ENCODE assay signal across 26 mouse cellular contexts in genomic region chr7:34991731-34992246, GRCm38 (mm10).
DNase-seq lines count a peak whose midpoint lies in the region; ATAC-seq lines count a peak whose summit lies in the region.
"Had no signal": no experiment of that assay in that cellular context is flagged by ENCODE, and none has a peak within 500 bp of the region (broad histone marks: within the 10 kb centered on the region; RNA-seq: fewer than 3 reads in every experiment).

No protein-coding gene starts in this region.

- H3K4me3 ChIP-seq in liver, embryonic 15.5 days (replicated peaks) = no peak overlapping the region
- no peak overlapping the region for H3K4me3 ChIP-seq in liver, embryonic 11.5 days (ENCODE audit: low read depth, low read length)
- no peak overlapping the region for H3K4me3 ChIP-seq in embryonic facial prominence, embryonic 10.5 days
- H3K4me3 ChIP-seq in megakaryocyte, embryonic 14.5 days (replicated peaks) = peak overlapping the region; percentile 21
- H3K4me3 ChIP-seq: embryonic facial prominence, embryonic 13.5 days; heart, embryonic 15.5 days; hindbrain, embryonic 12.5 days; limb, embryonic 13.5 days; lung, embryonic 15.5 days; midbrain, embryonic 13.5 days; neural tube, embryonic 13.5 days had no signal

- peak overlapping the region; percentile 6; the same call in 1 of the 2 replicates for H3K27ac ChIP-seq in liver, embryonic 15.5 days (replicated peaks)
- H3K27ac ChIP-seq in liver, embryonic 11.5 days (ENCODE audit: low read depth, low read length) = no peak overlapping the region
- H3K27ac ChIP-seq in embryonic facial prominence, embryonic 10.5 days (replicated peaks) = peak overlapping the region; percentile 20; the same call in 1 of the 2 replicates
- H3K27ac ChIP-seq: embryonic facial prominence, embryonic 13.5 days; heart, embryonic 15.5 days; hindbrain, embryonic 12.5 days; kidney, postnatal 0 days; limb, embryonic 13.5 days; liver, embryonic 14.5 days; lung, embryonic 15.5 days; midbrain, embryonic 13.5 days; neural tube, embryonic 13.5 days had no signal

- H3K9ac ChIP-seq in liver, embryonic 15.5 days = no peak overlapping the region
- H3K9ac ChIP-seq in liver, embryonic 11.5 days (ENCODE audit: low read depth, low read length) = no peak overlapping the region
- H3K9ac ChIP-seq: embryonic facial prominence, embryonic 13.5 days; heart, embryonic 15.5 days; hindbrain, embryonic 12.5 days; limb, embryonic 13.5 days; liver, embryonic 14.5 days; lung, embryonic 15.5 days; midbrain, embryonic 13.5 days; neural tube, embryonic 13.5 days had no signal

- H3K4me1 ChIP-seq in liver, embryonic 15.5 days (replicated peaks) = peaks cover 27% of the 10 kb centered on the region
- H3K4me1 ChIP-seq in liver, embryonic 11.5 days (replicated peaks; ENCODE audit: control insufficient read depth, insufficient read depth, low read length) = 0 out of 2 replicates have a peak, but pooled peaks cover 2% of the 10 kb centered on the region
- peaks cover 21% of the 10 kb centered on the region for H3K4me1 ChIP-seq in embryonic facial prominence, embryonic 10.5 days
- H3K4me1 ChIP-seq in megakaryocyte, embryonic 14.5 days = peaks cover 41% of the 10 kb centered on the region
- H3K4me1 ChIP-seq: lung, embryonic 15.5 days had no signal

- no peaks in the 10 kb centered on the region for H3K9me3 ChIP-seq in liver, embryonic 15.5 days (replicated peaks)
- no peaks in the 10 kb centered on the region for H3K9me3 ChIP-seq in liver, embryonic 11.5 days (ENCODE audit: control insufficient read depth, low read length)
- H3K9me3 ChIP-seq in embryonic facial prominence, embryonic 10.5 days = no peaks in the 10 kb centered on the region
- H3K9me3 ChIP-seq in megakaryocyte, embryonic 14.5 days = peaks cover 7% of the 10 kb centered on the region
- H3K9me3 ChIP-seq: embryonic facial prominence, embryonic 13.5 days; heart, embryonic 15.5 days; hindbrain, embryonic 12.5 days; limb, embryonic 13.5 days; lung, embryonic 15.5 days; midbrain, embryonic 13.5 days; neural tube, embryonic 13.5 days had no signal

- H3K36me3 ChIP-seq in liver, embryonic 15.5 days (replicated peaks) = peaks cover 3% of the 10 kb centered on the region; the same call in 1 of the 2 replicates
- no peaks in the 10 kb centered on the region for H3K36me3 ChIP-seq in liver, embryonic 11.5 days (ENCODE audit: control insufficient read depth, insufficient read depth, low read length)
- 0 out of 2 replicates have a peak, but pooled peaks cover 5% of the 10 kb centered on the region for H3K36me3 ChIP-seq in embryonic facial prominence, embryonic 10.5 days (replicated peaks)
- peaks cover 13% of the 10 kb centered on the region for H3K36me3 ChIP-seq in megakaryocyte, embryonic 14.5 days (replicated peaks; ENCODE audit: low read length)
- H3K36me3 ChIP-seq: heart, embryonic 15.5 days; hindbrain, embryonic 12.5 days; lung, embryonic 15.5 days; midbrain, embryonic 13.5 days; neural tube, embryonic 13.5 days had no signal

- no peak overlapping the region for H3K4me2 ChIP-seq in liver, embryonic 15.5 days
- no peak overlapping the region for H3K4me2 ChIP-seq in liver, embryonic 11.5 days
- H3K4me2 ChIP-seq: embryonic facial prominence, embryonic 13.5 days; heart, embryonic 15.5 days; hindbrain, embryonic 12.5 days; limb, embryonic 13.5 days; lung, embryonic 15.5 days; midbrain, embryonic 13.5 days; neural tube, embryonic 13.5 days had no signal

- ATAC-seq in liver, embryonic 15.5 days (ENCODE audit: insufficient read depth) = no peak
- ATAC-seq in liver, embryonic 11.5 days (replicated peaks; ENCODE audit: low FRiP score) = no peak
- no peak for ATAC-seq in activated CD4-positive, CD25-positive, alpha-beta regulatory T cell, adult 4 months
- ATAC-seq: forebrain, embryonic 16.5 days; intestine, embryonic 16.5 days; midbrain, embryonic 13.5 days had no signal

- H3K27me3 ChIP-seq in liver, embryonic 15.5 days = no peaks in the 10 kb centered on the region
- H3K27me3 ChIP-seq in liver, embryonic 11.5 days (replicated peaks; ENCODE audit: control insufficient read depth, insufficient read depth, low read length) = no peaks in the 10 kb centered on the region
- H3K27me3 ChIP-seq in embryonic facial prominence, embryonic 10.5 days (replicated peaks; ENCODE audit: low read depth, poor library complexity, severe bottlenecking) = no peaks in the 10 kb centered on the region
- H3K27me3 ChIP-seq in megakaryocyte, embryonic 14.5 days (replicated peaks) = no peaks in the 10 kb centered on the region
- H3K27me3 ChIP-seq: embryonic facial prominence, embryonic 13.5 days; heart, embryonic 15.5 days; hindbrain, embryonic 12.5 days; limb, embryonic 13.5 days; lung, embryonic 15.5 days; midbrain, embryonic 13.5 days; neural tube, embryonic 13.5 days had no signal

- DNase-seq in liver, embryonic 11.5 days (ENCODE audit: low spot score) = no peak
- peak; percentile 10 for DNase-seq in MN1 (ENCODE audit: low spot score)
- no peak for DNase-seq in embryonic facial prominence, embryonic 10.5 days (ENCODE audit: low spot score)
- no peak for DNase-seq in layer of hippocampus, postnatal 10 days (ENCODE audit: low spot score in 2 of 2)
- DNase-seq: adrenal gland, postnatal 10 days; B cell, adult 2 months; cerebellum, adult 8-10 months; cerebellum, postnatal 36 days; embryo, embryonic 11 days; kidney, adult 8-10 months; kidney, postnatal 4 days; right cerebral cortex, adult 18-20 months had no signal

- 72% methylated on average over 6 of the region's 6 CpGs for WGBS in liver, embryonic 15.5 days (ENCODE audit: insufficient replicate concordance)
- 83% methylated on average over 6 of the region's 6 CpGs for WGBS in liver, embryonic 11.5 days
- WGBS in embryonic facial prominence, embryonic 10.5 days = 88% methylated on average over 6 of the region's 6 CpGs
